Mouse (Mus musculus) intestine, embryonic 16.5 days (tissue): ENCODE data around the gene Nefh. TPM values are rescaled to one million over a fixed set of nuclear protein-coding genes. Genes with fewer than 3 reads are reported as not detected.

Source experiments
- microRNA-seq: library from miRNA; unstranded; fragments of <30 nt; microRNA quantifications from one replicate; pipeline ENCODE4, GENCODE M21; 2016
- polyA plus RNA-seq: library from polyadenylated mRNA; unstranded; fragments of >200 nt; fragmentation: Nextera tagmentation; extraction: Ambion mirVana; gene quantifications from 2 replicates; pipeline ENCODE4 v1.2.1, GENCODE M21; 2015

Gene Nefh
- polyA plus RNA-seq, 1 experiment from 2014 or later, result 0.55 TPM

Small RNA genes within 50 kb of the gene (microRNA-seq; reads per million reads assigned to microRNA genes)
- 1.6 reads per million for gene Mir6918

Other genes with a start within 250 kb of the Nefh start
- 1,259 and 1,267 TPM in 2 replicates for gene Uqcr10, start 243.7 kb downstream of the Nefh start, polyA plus RNA-seq
- gene Zmat5, start 243.4 kb downstream of the Nefh start, polyA plus RNA-seq, result 64.8 and 66.0 TPM in 2 replicates
- 0.07 and 0.15 TPM in 2 replicates for gene Cabp7, start 201.3 kb downstream of the Nefh start, polyA plus RNA-seq
- 38.0 and 38.8 TPM in 2 replicates for gene Nf2, start 98.5 kb downstream of the Nefh start, polyA plus RNA-seq
- 112 and 119 TPM in 2 replicates for gene Nipsnap1, start 74.1 kb downstream of the Nefh start, polyA plus RNA-seq
- gene Thoc5, start 52.7 kb downstream of the Nefh start, polyA plus RNA-seq, result 30.3 and 32.7 TPM in 2 replicates
- 81.2 and 85.4 TPM in 2 replicates for gene Ap1b1, start 38.8 kb upstream of the Nefh start, polyA plus RNA-seq
- gene Rasl10a, start 110.1 kb upstream of the Nefh start, polyA plus RNA-seq, result 0.69 and 0.71 TPM in 2 replicates
- gene Gas2l1, start 117.3 kb upstream of the Nefh start, polyA plus RNA-seq, result 17.5 and 21.0 TPM in 2 replicates
- 27.8 and 32.5 TPM in 2 replicates for gene Rhbdd3, start 150.9 kb upstream of the Nefh start, polyA plus RNA-seq
- gene Ewsr1, start 151.2 kb upstream of the Nefh start, polyA plus RNA-seq, result 499 and 529 TPM in 2 replicates
- 112 and 120 TPM in 2 replicates for gene Emid1, start 204.2 kb upstream of the Nefh start, polyA plus RNA-seq